Mouse (Mus musculus) Muller cell, postnatal 12 days (primary cell): Measurements from ENCODE around the gene Lysmd4.
"Not testable (repeated sequence)": the region's sequence is repeated elsewhere in the genome, so short reads cannot be mapped to it uniquely, and the experiment has no call there.

Experiments
- DNase-seq: peaks from one replicate; pipeline ENCODE4 v3.0.0-alpha.2; 2015; ENCODE audit errors: inconsistent ontology term

Lysmd4 gene

DNA sequence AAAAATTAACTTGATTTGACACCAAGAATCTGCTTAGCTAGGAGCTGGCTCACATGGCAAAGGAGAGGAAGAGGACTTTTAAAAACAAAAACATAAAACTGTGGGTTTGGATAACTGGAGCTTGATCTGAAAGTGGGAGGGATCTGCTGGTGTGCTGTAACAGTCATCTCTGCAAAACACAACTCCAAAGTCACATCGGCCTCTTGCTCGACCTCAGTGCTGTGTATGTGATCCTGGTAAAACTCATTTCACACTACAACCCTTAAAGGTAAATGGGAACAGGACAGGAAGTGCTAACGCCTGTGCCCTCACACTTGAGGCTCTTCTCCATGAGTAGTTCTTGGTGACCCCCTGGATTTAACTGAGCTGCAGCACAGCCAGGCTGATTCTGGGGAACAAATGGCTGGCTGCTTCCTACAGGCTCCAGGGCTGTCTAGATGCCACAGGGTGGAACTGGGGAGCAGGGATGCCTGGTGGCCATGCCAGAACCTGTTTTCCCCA, 8.3 kb downstream of the Lysmd4 start:
- DNase-seq: no peak

DNA sequence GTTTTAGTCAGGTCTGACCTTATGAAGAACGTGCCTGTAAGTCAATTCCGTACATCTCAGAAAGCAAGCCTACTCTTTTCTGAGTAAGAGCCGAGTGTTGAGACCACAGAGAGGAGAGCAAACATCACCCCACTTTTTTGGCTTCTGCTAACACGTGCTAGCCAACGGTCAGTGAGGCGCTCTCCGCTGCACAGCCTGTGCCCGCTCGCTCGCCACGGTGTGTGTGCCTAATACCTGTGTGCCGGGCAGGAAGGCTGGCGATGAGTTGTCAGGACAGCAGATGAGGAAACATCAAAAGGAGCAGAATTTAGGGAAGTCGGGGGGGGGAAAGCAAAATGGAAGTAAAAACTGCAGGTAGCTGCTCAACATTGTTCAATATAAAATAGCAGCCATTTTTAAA, 10.2 kb downstream of the Lysmd4 start:
- DNase-seq: no peak

DNA sequence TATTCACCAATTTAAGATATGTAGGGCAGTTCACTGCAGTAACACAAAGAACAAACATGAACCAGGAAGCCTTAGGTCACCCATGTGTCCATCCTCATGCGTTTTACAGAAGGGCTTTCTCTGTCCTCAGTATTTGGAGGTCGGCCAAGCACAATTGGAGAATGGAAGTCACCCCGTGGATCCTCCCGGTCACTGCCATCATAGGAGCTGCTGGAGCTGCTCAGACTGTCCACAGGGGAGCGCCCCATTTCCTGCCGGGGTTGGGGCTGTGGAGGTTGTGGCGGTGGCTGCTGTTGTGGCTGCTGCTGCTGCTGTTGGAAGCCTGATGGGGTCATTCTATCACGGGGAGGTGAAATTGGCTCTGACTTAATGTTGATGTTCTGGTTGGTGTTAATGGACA, 12.5 kb downstream of the Lysmd4 start:
- no peak for DNase-seq

DNA sequence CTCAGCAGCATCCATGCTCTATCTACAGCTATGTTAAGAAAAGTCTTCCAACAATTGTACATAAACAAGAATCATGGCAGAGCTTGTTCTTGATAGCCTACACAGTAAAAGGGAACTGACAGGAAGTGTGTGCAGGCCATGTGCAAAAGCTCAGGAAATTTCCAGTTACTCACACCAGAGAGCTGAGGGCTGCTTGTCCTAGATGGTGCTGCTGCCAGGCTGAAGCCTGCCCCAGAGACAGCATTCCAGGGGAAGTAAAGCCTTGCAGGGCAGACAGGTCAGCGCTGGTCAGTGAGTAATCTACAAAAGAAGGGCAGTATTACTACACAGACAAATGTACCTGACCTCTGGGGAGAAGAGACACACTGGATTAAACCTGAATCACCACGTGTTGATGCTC, 14.0 kb downstream of the Lysmd4 start:
- no peak for DNase-seq

DNA sequence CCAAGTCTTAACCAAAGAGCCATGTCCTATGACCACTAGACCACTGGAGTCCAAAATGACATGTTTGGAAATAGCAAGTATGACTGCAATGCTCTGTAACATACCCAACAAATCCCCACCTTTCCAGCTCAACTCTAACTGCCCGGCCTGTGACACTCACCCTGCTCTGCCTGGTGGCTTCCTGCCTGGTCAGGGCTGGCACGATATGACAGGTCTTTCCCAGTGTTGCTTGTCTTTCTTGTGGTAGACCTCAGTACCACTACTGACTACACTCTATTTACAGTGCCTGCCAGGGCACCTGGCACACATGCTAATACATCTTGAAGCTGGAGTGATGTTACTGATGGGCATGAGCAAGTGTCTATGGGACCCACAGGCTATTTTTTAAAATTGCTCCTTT, 15.4 kb downstream of the Lysmd4 start:
- no peak for DNase-seq

DNA sequence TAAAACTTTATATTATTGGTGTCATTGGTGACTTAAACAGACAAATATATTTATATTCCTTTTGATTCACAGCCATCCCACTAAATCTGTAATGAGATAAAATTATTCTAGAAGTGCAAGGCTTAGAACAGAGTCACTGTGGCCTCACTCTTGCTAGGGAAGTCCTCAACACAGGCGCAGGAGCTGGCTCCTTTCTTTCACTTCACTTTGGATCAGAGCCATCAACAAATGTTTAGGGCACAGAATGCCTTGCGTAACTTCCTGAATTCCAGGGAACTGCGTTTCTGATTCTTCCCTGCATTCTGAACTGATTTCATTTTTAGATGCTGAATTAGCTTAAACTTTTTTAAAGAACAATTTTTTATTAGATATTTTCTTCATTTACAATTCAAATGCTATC, 19.6 kb downstream of the Lysmd4 start:
- peak; percentile 9 for DNase-seq

DNA sequence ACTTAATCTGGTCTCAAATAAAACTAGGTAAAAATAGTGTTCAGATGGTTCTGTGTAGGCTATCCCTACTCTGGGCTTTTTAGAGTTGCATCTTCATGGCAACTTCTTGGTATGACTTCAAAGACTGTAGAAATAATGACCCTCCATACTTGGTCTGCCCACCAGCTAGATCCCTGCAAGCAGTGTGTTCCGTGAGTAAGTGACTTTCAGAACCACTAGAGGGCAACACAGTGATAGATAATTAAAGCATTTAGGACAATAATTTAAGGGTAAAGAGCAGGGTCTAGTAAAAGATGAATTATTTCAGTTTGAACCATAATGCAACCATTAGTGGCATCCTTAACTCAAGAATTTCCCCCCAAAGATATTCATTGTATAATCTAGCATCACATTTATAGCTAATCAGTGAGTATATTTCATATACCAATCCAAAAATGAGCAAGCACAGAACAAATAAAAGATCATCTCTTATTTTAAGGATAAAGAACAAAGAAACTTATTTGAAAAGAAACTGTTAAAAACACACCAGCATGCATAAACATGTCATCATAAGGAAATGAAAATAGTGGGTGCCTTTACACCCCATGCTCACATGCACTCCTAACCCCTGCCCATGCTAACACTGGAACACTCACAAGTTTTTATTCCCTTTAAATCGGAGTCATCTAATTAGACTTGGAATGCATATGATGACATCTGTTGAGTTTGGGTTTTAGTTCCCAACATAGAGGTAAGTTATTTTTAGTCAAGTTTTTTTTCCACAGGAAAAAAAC, 21.0 kb downstream of the Lysmd4 start:
- peak; percentile 45 for DNase-seq

DNA sequence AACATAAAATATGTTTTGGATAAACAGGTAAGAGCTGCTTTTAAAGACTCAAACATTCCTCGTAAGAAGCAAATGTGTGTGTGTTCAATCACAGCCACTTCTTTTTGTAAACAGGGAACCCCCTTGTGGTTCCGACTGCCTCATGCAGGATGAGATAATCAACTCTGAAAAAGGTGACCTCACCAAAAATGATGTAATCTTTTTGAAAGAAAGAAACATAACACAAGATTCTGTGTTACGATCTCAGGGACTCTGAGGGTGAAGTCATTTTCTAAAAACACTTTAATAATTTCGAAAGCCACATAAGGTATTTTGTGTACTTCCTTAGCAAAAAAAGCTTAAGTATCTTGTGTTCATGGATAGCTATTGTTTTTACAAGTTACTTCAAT, 21.5 kb downstream of the Lysmd4 start:
- no peak for DNase-seq

DNA sequence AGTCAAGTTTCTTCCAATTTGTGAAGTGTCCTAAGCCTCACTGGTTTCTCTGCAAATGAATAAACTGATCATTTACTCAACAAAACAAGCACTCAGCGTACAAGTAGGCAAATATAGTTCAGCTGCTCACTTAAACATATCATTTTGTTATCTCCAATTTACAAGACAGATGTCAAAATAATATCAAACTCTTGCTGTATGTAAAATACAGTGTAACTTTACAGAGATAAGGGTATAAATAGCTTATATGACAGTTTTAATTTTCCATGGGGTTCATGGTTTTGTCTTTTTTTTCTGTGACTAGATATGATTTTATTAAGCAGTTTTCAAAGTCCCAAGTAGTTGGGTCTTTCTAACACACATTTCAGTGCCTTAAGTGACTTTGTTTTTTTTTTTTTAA, 22.9 kb downstream of the Lysmd4 start:
- DNase-seq: no peak

DNA sequence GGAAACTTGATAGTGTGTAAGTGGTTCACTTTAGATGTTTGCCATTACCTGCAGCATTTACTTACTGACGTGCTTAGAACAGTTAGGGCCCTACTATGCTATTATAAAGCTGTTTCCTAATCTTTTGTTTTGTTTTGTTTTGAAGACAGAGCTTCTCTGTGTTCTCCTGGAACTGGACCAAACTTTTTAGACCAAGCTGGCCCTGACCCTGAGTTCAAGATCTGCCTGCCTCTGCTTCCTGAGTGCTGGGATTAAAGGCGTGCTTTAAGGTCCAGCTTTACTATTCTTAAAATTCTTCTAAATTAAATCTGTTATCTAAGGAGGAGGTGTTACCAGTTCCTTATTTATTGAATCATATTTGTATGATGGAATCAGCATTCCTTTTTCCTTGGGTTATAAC, 23.7 kb downstream of the Lysmd4 start:
- DNase-seq: no peak

DNA sequence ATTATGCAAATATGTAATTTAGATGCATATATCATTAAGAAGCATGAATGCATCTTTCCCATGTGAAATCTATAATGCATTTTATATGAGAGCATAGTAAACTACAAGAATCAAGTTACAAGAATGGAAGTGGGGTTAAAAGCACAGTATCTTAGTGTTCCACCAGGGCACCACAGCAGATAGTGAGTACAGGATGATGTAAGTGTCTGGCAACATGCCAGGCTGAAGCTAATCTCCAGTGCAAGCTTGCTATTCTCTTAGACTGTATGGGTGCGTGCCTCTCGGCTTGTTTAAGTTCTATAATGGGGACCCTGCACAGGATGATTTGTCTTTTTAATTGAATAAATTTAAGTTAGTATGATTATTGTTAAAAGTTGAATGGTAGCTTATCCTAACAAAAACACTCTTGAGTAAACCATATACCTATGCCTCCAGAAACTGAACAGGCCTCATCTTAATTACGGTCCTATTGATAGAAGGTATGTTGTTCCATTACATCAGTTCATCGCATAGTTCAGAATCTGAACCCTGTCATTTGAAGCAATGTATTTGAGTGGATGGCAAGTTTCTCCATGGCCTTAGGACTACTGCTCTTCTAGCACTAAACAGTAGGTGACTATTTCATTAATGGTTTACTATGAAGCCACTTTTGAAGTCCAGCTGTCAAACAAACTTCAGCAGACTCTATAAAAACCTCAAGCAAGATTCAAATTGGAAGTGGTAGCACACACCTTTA, 37.7 kb downstream of the Lysmd4 start:
- DNase-seq: peak; percentile 13

DNA sequence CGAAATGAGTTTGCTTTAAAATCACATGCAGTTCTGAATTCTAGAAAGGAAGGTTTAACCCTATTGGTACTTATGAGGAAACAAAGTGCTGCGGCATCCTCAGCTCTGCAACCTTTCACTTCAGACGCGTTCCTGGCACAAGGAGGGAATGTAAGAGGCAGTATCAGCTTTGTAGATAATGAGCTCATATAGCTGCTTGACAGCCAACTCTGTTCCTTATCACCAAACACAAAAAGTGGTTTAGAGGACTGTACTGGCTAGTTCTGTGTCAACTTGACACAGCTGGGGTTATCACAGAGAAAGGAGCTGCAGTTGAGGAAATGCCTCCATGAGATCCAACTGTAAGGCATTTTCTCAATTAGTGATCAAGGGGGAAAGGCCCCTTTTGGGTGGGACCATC, 48.1 kb downstream of the Lysmd4 start:
- DNase-seq: not testable (repeated sequence)

DNA sequence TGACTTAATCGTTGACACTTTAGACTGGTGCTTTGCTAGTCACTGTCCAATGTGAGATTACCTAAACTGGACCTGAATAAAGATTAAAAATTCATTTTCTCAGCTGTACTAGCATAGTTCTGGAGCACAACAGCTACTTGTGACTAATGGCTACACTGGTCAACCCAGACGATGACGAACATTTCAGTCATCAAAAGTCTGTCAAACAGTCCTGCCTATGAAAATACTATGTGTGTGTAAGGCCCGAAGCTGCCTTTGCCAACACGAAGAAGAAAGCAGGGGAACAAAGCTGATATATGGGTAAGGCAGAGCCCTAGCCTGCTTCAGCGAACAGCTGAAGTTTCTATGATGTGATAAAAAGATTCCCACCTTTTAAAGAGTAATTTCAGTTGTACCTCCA, 61.2 kb downstream of the Lysmd4 start:
- DNase-seq: no peak

DNA sequence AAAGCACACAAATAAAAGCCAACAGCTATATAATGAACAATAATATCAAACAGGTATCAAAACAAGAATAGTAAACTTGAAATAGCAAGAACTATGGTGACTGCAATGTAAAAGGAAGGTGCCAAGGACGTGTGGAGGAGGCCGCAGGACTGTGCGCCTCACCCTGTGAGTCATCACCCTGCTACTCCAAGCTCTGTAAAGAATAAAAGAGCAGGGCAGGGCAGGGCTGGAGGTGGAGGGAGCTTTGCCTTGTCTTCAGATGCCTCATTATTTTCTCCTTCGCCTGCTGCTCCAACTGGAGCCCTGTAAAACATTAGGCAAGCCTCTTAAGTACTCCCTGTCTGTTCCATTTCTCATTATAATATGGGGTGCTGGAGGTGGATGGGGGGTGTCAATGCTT, 65.1 kb downstream of the Lysmd4 start:
- peak; percentile 35 for DNase-seq

DNA sequence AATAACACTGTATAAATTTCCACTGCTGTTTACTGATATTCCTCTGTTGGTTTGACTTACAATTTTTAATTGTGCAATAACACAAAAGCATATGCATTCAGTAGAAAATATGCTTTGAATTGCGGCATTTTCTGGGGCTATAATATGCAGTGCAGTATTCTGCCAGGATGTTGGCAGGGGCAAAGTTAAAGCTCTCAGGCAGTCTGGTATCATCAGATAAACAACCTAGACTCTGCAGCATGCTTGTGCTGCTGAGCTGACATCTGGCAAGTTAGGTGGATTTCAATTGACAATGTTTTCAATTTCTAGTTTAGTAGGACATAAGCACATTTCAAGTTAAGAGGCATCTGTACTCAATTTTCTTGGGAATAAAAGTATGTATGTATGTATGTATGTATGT, 69.0 kb downstream of the Lysmd4 start:
- DNase-seq: no peak

DNA sequence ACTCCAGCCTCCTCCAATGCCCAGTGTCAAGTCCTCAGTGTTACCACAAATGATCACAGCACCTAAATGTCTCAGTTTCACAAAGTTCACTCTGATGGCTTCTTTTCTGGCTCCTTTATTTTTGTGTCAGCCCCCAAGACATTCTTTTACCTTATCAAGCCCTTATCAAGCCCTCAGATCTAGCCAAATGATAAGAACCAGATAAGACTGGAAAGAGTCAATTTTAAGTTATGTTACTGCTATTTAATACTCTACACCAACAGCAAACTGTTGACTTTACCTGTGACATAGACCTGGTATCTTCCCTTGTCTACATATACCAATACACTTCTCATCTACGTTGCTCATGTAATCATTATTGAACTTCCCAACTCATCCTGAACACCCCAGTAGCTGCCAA, 74.1 kb downstream of the Lysmd4 start:
- no peak for DNase-seq

DNA sequence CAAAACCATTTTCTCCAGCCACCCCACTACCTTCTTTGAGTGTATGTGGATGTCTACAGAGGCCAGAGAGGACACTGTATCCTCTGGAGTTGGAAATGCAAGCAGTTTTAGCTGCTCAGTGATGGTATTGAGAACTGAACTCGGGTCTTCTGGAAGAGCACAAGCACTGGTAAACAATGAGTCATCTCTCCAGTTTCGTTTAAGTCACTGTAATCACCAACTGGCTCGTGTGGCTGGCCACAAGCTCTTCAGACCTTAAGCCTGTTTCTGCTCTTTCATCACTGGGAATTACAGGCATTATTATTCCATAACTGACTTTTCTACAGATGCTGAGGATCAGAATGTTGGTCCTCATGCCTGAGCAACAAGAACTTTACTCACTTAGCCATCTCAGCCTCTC, 82.6 kb downstream of the Lysmd4 start:
- DNase-seq: no peak

DNA sequence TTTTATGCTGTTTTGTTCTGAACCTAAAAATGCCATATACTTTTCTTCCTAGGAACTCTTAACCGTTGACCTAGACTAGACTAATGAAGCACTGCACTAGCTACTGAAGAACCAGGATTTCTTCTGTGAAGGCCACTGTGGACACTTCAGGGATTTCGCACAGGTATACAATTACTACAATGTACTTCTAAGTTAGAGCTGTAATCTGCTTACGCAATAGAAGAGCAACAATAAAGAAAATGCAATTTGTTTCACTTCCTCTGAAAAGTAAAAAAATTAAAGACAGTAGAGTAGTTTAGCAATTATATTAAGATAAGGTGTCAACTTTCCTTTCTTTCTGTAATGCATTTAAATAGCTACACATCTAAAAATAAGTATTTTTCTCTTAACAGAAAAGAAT, 84.7 kb downstream of the Lysmd4 start:
- no peak for DNase-seq

DNA sequence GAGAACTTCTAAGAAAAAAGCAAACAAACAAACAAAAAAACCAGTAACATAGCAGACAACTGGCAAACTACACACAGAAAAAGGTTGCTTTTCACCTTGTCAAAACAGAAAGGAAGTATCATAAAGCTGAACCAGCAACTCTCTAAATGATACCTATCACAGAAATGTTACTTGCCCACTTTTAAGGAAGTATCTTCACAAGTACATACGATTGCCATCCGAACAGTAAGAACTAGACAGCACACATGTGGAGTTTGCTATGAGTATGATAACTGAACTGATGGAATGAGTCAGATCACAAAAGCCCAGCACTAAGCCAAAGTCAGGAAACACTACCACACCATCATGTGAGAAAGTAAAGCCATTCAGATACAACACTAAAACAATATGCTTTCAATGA, 85.8 kb downstream of the Lysmd4 start:
- DNase-seq: no peak

DNA sequence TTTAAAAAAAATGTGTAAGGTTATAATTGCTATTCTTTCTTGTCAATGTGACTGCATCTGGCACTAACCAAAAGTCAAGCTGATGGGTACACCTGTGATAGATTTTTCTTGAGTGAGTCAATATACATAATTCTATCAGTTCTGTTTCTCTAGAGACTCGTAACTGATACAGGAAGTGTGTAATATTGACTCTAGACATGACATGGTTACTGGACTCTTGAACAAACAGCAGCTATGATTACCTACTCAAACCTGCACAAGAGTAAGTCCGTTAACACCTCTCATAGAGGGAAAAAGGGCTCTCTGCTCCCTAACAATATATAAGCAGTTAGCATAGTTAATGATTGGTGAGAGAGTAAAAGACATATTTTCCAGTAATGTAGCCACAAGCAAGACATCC, 87.8 kb downstream of the Lysmd4 start:
- no peak for DNase-seq

DNA sequence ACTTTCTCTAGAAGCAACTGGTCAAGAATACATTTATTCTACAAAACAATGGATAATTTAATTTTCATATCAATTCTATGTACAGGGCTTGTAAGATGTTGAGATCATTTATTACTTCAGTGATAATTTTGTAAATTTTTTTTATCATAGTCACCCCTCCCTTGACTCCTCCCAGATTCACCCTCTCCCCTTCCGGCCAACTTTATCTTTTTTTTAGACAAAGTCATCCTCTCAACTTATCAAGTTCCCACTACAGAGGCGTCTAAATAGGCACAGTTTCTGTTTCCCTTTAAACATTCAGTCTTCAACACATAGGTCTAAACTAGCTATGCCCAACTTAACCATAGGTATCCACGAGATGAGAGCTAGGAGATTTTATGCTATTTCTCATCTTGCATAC, 90.9 kb downstream of the Lysmd4 start:
- no peak for DNase-seq

DNA sequence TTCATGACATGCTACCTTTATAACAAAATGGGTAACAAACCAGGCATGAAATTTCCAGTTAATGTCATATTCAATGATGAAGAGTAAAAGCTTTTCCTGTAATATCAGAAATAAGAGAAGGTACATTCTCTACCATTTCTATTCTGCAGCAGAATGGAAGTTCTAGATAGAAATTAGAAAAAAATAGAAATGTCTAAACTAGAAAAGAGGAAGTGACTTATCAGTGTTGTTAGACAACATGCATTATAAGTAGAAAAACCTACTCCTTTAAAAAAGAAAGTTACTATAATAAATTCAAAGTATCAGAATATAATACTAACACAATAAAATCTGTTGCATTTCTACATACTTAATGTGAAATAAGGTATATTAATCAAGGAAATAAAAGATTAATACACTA, 96.4 kb downstream of the Lysmd4 start:
- no peak for DNase-seq

DNA sequence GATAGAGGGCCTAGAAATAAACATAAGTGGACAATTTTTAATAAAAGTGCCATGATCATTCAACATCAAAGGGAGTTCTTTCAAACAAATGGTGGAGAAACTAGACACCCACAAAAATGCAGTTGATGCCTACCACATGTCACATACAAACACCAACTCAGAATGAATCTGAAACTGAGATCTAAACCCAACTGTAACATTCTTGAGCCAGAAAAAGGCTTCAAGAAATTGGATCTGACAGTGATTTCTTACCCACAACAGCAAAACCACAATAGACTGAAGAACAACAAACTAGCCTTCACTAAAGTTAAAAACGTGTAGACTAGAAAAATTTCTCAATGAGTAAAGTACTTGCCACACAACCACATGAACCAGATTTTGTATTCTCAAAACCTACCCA, 98.0 kb downstream of the Lysmd4 start:
- DNase-seq: peak; percentile 55
